In the genomic region with DNA sequence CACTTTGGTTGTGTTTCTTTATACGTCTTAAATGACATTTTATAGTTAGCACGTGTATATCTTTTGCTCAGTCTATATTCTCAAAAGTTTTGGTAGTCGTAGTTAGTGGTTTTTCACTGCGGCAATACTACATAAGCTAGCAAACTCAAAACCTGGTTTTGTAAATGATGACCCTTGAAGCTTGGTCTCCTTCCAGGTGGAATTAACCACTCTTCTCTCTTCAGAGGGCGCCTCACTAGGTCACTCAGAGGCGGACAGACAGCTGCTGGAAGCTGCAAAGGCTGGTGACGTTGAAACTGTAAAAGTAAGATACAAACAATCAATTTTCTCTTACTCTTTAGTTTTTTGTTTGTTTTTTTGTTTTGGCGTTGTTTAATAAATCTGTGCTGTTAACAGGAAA, we compare ENCODE assay signal across 25 mouse cellular contexts. TPM values are rescaled to one million over a fixed set of nuclear protein-coding genes. Genes with fewer than 3 reads are reported as not detected.
A peak's percentile ranks its signal among the peaks of the same experiment; 100 is the strongest.
DNase-seq lines count a peak whose midpoint lies in the region; ATAC-seq and TF ChIP-seq lines count a peak whose summit lies in the region.
"Had no signal": no experiment of that assay in that cellular context is flagged by ENCODE, and none has a peak within 500 bp of the region (broad histone marks: within the 10 kb centered on the region; RNA-seq: fewer than 3 reads in every experiment).

No protein-coding gene starts in this region.

- no peak overlapping the region for H3K9ac ChIP-seq in kidney, embryonic 15.5 days
- H3K9ac ChIP-seq in kidney, embryonic 16.5 days (replicated peaks; ENCODE audit: low read length), result no peak overlapping the region
- H3K9ac ChIP-seq in liver, adult 2 months (ENCODE audit: low read depth, low read length), result no peak overlapping the region
- no peak overlapping the region for H3K9ac ChIP-seq in liver, embryonic 12.5 days
- H3K9ac ChIP-seq: embryonic facial prominence, embryonic 12.5 days; forebrain, embryonic 13.5 days had no signal

- no peak for TF ChIP-seq CTCF in liver, adult 2 months (IDR thresholded peaks at IDR 0.05; ENCODE audit: low read depth, low read length)

- peaks cover 87% of the 10 kb centered on the region for H3K36me3 ChIP-seq in kidney, embryonic 15.5 days
- peaks cover 43% of the 10 kb centered on the region for H3K36me3 ChIP-seq in kidney, embryonic 16.5 days (ENCODE audit: insufficient read depth, low read length)
- H3K36me3 ChIP-seq in liver, adult 2 months (ENCODE audit: control insufficient read depth, insufficient read depth, low read length), result peaks cover 57% of the 10 kb centered on the region
- peaks cover 84% of the 10 kb centered on the region for H3K36me3 ChIP-seq in liver, embryonic 12.5 days

- no peak overlapping the region for H3K4me2 ChIP-seq in kidney, embryonic 15.5 days
- no peak overlapping the region for H3K4me2 ChIP-seq in kidney, embryonic 16.5 days (replicated peaks; ENCODE audit: low read depth, low read length)
- no peak overlapping the region for H3K4me2 ChIP-seq in liver, embryonic 12.5 days
- H3K4me2 ChIP-seq: embryonic facial prominence, embryonic 12.5 days; forebrain, embryonic 13.5 days had no signal

- H3K79me2 ChIP-seq in liver, adult 2 months (ENCODE audit: control insufficient read depth, insufficient read depth, low read length), result no peaks in the 10 kb centered on the region

- TF ChIP-seq POLR2A in liver, adult 2 months (IDR thresholded peaks at IDR 0.05; ENCODE audit: extremely low read depth, insufficient read depth, low read length), result no peak

- ATAC-seq in kidney, embryonic 15.5 days (replicated peaks; ENCODE audit: low FRiP score), result no peak
- no peak for ATAC-seq in kidney, embryonic 16.5 days (ENCODE audit: low FRiP score, low TSS enrichment)
- ATAC-seq in liver, embryonic 12.5 days, result no peak
- ATAC-seq: activated CD4-positive, CD25-positive, alpha-beta regulatory T cell, adult 4 months; CD4-positive, CD25-positive, alpha-beta regulatory T cell, adult 4 months; forebrain, embryonic 13.5 days; Patski had no signal

- H3K4me3 ChIP-seq in kidney, embryonic 15.5 days (replicated peaks), result no peak overlapping the region
- H3K4me3 ChIP-seq in kidney, embryonic 16.5 days (ENCODE audit: low read length), result no peak overlapping the region
- H3K4me3 ChIP-seq in liver, adult 2 months (ENCODE audit: insufficient read depth, low read depth, low read length), result no peak overlapping the region
- H3K4me3 ChIP-seq in liver, embryonic 12.5 days, result no peak overlapping the region
- H3K4me3 ChIP-seq: embryonic facial prominence, embryonic 10.5 days; embryonic facial prominence, embryonic 12.5 days; forebrain, embryonic 13.5 days had no signal

- no peak overlapping the region for H3K27ac ChIP-seq in kidney, embryonic 15.5 days
- H3K27ac ChIP-seq in kidney, embryonic 16.5 days (ENCODE audit: low read length), result no peak overlapping the region
- no peak overlapping the region for H3K27ac ChIP-seq in liver, adult 2 months (replicated peaks; ENCODE audit: insufficient read depth, low read depth, low read length)
- no peak overlapping the region for H3K27ac ChIP-seq in liver, embryonic 12.5 days
- H3K27ac ChIP-seq: embryonic facial prominence, embryonic 10.5 days; embryonic facial prominence, embryonic 12.5 days; forebrain, embryonic 13.5 days had no signal

- H3K27me3 ChIP-seq in kidney, embryonic 15.5 days, result no peaks in the 10 kb centered on the region
- H3K27me3 ChIP-seq in kidney, embryonic 16.5 days (ENCODE audit: insufficient read depth, low read length), result no peaks in the 10 kb centered on the region
- H3K27me3 ChIP-seq in liver, adult 2 months (ENCODE audit: control insufficient read depth, insufficient read depth, low read length), result no peaks in the 10 kb centered on the region
- H3K27me3 ChIP-seq in liver, embryonic 12.5 days (replicated peaks), result no peaks in the 10 kb centered on the region
- H3K27me3 ChIP-seq: CH12.LX; embryonic facial prominence, embryonic 12.5 days; forebrain, embryonic 13.5 days; Patski had no signal

- WGBS in kidney, embryonic 15.5 days, result 90% methylated on average over 8 of the region's 8 CpGs
- WGBS in kidney, embryonic 16.5 days, result 88% methylated on average over 8 of the region's 8 CpGs
- 52% methylated on average over 8 of the region's 8 CpGs for WGBS in liver, adult 2 months
- WGBS in liver, embryonic 12.5 days (ENCODE audit: insufficient replicate concordance), result 86% methylated on average over 8 of the region's 8 CpGs

- no peaks in the 10 kb centered on the region for H3K4me1 ChIP-seq in kidney, embryonic 15.5 days
- H3K4me1 ChIP-seq in kidney, embryonic 16.5 days (ENCODE audit: insufficient read depth, low read length), result no peaks in the 10 kb centered on the region
- no peaks in the 10 kb centered on the region for H3K4me1 ChIP-seq in liver, adult 2 months (ENCODE audit: control insufficient read depth, insufficient read depth, low read length)
- H3K4me1 ChIP-seq in liver, embryonic 12.5 days, result no peaks in the 10 kb centered on the region
- H3K4me1 ChIP-seq: embryonic facial prominence, embryonic 10.5 days; embryonic facial prominence, embryonic 12.5 days; forebrain, embryonic 13.5 days had no signal

- peak; percentile 42 for DNase-seq in kidney, adult 11 months
- DNase-seq in kidney, adult 8-10 months, result peak; percentile 35 to 46
- peak; percentile 33 for DNase-seq in kidney, postnatal 14 days
- DNase-seq in kidney, postnatal 10 days, result no peak
- DNase-seq in liver, adult 2 months (ENCODE audit: extremely low read depth, low read depth, low spot score), result peak; percentile 71
- DNase-seq: adrenal gland, adult 8-10 months; adrenal gland, postnatal 14 days; adrenal gland, postnatal 36 days; B cell, adult 2 months; cerebellum, adult 11-12 months; cerebellum, adult 2 months; cerebellum, adult 9-10 months; cerebellum, postnatal 10 days; cerebellum, postnatal 25 days had no signal

- no peaks in the 10 kb centered on the region for H3K9me3 ChIP-seq in kidney, embryonic 15.5 days (replicated peaks)
- no peaks in the 10 kb centered on the region for H3K9me3 ChIP-seq in kidney, embryonic 16.5 days (ENCODE audit: low read length)
- H3K9me3 ChIP-seq in liver, embryonic 12.5 days (replicated peaks), result no peaks in the 10 kb centered on the region
- H3K9me3 ChIP-seq: embryonic facial prominence, embryonic 10.5 days; embryonic facial prominence, embryonic 12.5 days; forebrain, embryonic 13.5 days; G1E had no signal

RNA-seq across cellular contexts. Expression of gene Tnks2, which starts 33.4 kb away (rescaled TPM):
- polyA plus RNA-seq in kidney, embryonic 15.5 days (2015; fragmentation: Nextera tagmentation; extraction: Ambion mirVana), result 50.4 and 53.1 TPM in 2 replicates
- polyA plus RNA-seq in kidney, embryonic 16.5 days (2015; fragmentation: Nextera tagmentation; extraction: Ambion mirVana), result 27.7 and 41.9 TPM in 2 replicates
- total RNA-seq in liver, adult 2 months (2014; rRNA removed), result 50.9 and 55.2 TPM in 2 replicates
- polyA plus RNA-seq in liver, adult 2 months (2012; rRNA removed), result 6.3 and 8.6 TPM in 2 replicates
- 34.5 and 36.2 TPM in 2 replicates for polyA plus RNA-seq in liver, embryonic 12.5 days (2016; fragmentation: Nextera tagmentation; extraction: Ambion mirVana)

RNA-seq across cellular contexts. Expression of gene Fgfbp3, which starts 52.0 kb away (rescaled TPM):
- 6.7 and 7.2 TPM in 2 replicates for polyA plus RNA-seq in kidney, embryonic 15.5 days (2015; fragmentation: Nextera tagmentation; extraction: Ambion mirVana)
- polyA plus RNA-seq in kidney, embryonic 16.5 days (2015; fragmentation: Nextera tagmentation; extraction: Ambion mirVana), result 5.7 and 5.8 TPM in 2 replicates
- total RNA-seq in liver, adult 2 months (2014; rRNA removed), result 0.09 and 0.34 TPM in 2 replicates
- 0.56 and 0.91 TPM in 2 replicates for polyA plus RNA-seq in liver, adult 2 months (2012; rRNA removed)
- polyA plus RNA-seq in liver, embryonic 12.5 days (2016; fragmentation: Nextera tagmentation; extraction: Ambion mirVana), result 2.5 and 2.9 TPM in 2 replicates
- polyA plus RNA-seq: activated CD4-positive, CD25-positive, alpha-beta regulatory T cell, adult 4 months; CD4-positive, CD25-positive, alpha-beta regulatory T cell, adult 4 months had no signal

RNA-seq across cellular contexts. Expression of gene Btaf1, which starts 58.5 kb away (rescaled TPM):
- polyA plus RNA-seq in kidney, embryonic 15.5 days (2015; fragmentation: Nextera tagmentation; extraction: Ambion mirVana), result 11.0 and 11.1 TPM in 2 replicates
- polyA plus RNA-seq in kidney, embryonic 16.5 days (2015; fragmentation: Nextera tagmentation; extraction: Ambion mirVana), result 10.4 and 11.1 TPM in 2 replicates
- total RNA-seq in liver, adult 2 months (2014; rRNA removed), result 14.7 and 15.5 TPM in 2 replicates
- polyA plus RNA-seq in liver, adult 2 months (2012; rRNA removed), result 2.5 and 2.6 TPM in 2 replicates
- polyA plus RNA-seq in liver, embryonic 12.5 days (2016; fragmentation: Nextera tagmentation; extraction: Ambion mirVana), result 23.0 and 24.8 TPM in 2 replicates
